Mouse (Mus musculus) midbrain, embryonic 11.5 days (tissue): Measurements from ENCODE around the gene Galnt2. TPM values are rescaled to one million over a fixed set of nuclear protein-coding genes. Genes with fewer than 3 reads are reported as not detected.
A peak's percentile ranks its signal among the peaks of the same experiment; 100 is the strongest.

Source experiments
- ATAC-seq: fragments of 200-750 bp; cut with Nextera tagmentation; 2 replicates; pipeline ENCODE4 v1.8.0; 2017; ENCODE audit warnings: moderate TSS enrichment, moderate library complexity; ENCODE audit not compliant: low FRiP score
- DNase-seq: peaks from one replicate; pipeline ENCODE4 v3.0.0; 2015; ENCODE audit warnings: low spot score; ENCODE audit errors: missing footprints
- H3K27ac ChIP-seq: fragments of 300-500 bp; sonication (generic); 2 replicates; pipeline ENCODE4 v1.5.1; 2014; ENCODE audit warnings: low read depth, low read length
- H3K27me3 ChIP-seq: fragments of 300-500 bp; sonication (generic); 2 replicates; pipeline ENCODE4 v1.6.1; 2014; ENCODE audit warnings: mild to moderate bottlenecking, low read length, moderate library complexity, mixed read lengths; ENCODE audit not compliant: control insufficient read depth, insufficient read depth
- H3K36me3 ChIP-seq: fragments of 300-500 bp; sonication (generic); 2 replicates; pipeline ENCODE4 v1.6.1; 2014; ENCODE audit warnings: mild to moderate bottlenecking, low read length, moderate library complexity, mixed read lengths; ENCODE audit not compliant: control insufficient read depth, insufficient read depth
- H3K4me1 ChIP-seq: fragments of 300-500 bp; sonication (generic); 2 replicates; pipeline ENCODE4 v1.6.1; 2014; ENCODE audit warnings: low read length; ENCODE audit not compliant: control insufficient read depth, insufficient read depth
- H3K4me2 ChIP-seq: fragments of 300-500 bp; sonication (generic); 2 replicates; pipeline ENCODE4 v1.6.1; 2014; ENCODE audit warnings: mild to moderate bottlenecking, moderate library complexity
- H3K4me3 ChIP-seq: fragments of 300-500 bp; sonication (generic); 2 replicates; pipeline ENCODE4 v1.5.1; 2014; ENCODE audit warnings: low read depth, low read length
- H3K9ac ChIP-seq: fragments of 300-500 bp; sonication (generic); 2 replicates; pipeline ENCODE4 v1.6.1; 2014; ENCODE audit warnings: low read length
- H3K9me3 ChIP-seq: fragments of 300-500 bp; sonication (generic); 2 replicates; pipeline ENCODE4 v1.6.1; 2016; ENCODE audit warnings: low read length; ENCODE audit not compliant: control insufficient read depth
- WGBS: fragments of 180-500 bp; shearing (Covaris S2); extraction: QIAGEN DNeasy Blood & Tissue Kit; methylation state at CpG from one replicate; pipeline ENCODE4 v1.1.7; 2014; 5-methylcytosine and 5-hydroxymethylcytosine counted together
- polyA plus RNA-seq: library from polyadenylated mRNA; unstranded; fragments of >200 nt; fragmentation: Nextera tagmentation; extraction: Ambion mirVana; gene quantifications from 2 replicates; pipeline ENCODE4 v1.2.1, GENCODE M21; 2014

Galnt2 gene
- polyA plus RNA-seq, 1 experiment from 2014 or later = 76.6 TPM

DNA sequence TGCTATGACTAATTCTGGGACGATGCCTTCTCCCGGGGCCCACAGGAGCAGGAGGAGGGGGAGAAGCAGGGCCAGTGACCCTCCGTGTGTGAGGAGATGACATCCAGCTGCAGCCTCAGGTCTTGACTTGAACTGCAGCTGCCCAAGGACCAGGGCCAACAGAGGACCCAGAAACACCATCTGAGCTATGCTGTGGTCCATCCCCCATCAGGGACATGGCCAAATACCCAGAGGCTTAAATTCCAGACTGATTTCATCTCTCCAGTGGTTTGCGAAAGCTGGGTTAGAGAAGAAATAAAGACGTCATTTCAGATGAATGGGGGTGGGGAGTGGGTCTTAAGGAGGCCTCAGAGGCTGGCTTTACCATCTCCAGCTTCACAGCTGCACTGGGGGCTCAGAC is 35.0 kb upstream of the Galnt2 start:
- no peaks in the 10 kb centered on the region for H3K4me1 ChIP-seq

DNA sequence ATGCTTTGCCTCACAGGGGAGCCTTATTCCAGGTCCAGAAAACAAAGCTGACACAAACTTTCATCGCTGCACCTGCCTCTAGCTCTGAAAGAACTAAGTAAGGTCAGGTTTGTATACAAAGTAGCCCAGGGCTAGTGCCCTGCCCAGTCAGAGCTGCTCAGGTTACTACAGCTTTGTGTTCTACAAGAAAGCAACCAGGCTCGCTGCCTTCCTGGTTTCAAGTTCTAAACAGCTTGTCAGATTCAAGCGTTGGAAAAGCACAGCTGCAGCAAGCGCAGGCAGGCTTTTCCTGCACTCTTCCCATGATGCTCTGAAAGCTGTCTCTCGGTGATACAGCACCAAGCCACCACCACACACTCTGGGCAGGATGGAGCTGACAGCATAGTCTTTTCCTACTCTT is 34.4 kb upstream of the Galnt2 start:
- Histone ChIP-seq H3K9me3 (no peaks in the 10 kb centered on the region), H3K27me3 (no peaks in the 10 kb centered on the region), H3K27ac (no peak overlapping the region), H3K4me1 (no peaks in the 10 kb centered on the region), H3K4me2 (no peak overlapping the region), H3K36me3 (no peaks in the 10 kb centered on the region), H3K9ac (no peak overlapping the region), H3K4me3 (no peak overlapping the region)
- WGBS = 73% methylated on average over 5 of the region's 5 CpGs
- ATAC-seq (no peak), DNase-seq (no peak)

More for the DNA sequence above, 35.0 kb upstream of the Galnt2 start:
- 76% methylated on average over 5 of the region's 5 CpGs for WGBS
- no peak overlapping the region for H3K27ac ChIP-seq
- H3K4me3 ChIP-seq = no peak overlapping the region
- no peak overlapping the region for H3K4me2 ChIP-seq
- DNase-seq (peak; percentile 68), ATAC-seq (no peak)
- no peaks in the 10 kb centered on the region for H3K9me3 ChIP-seq
- H3K27me3 ChIP-seq = no peaks in the 10 kb centered on the region
- H3K36me3 ChIP-seq = no peaks in the 10 kb centered on the region
- no peak overlapping the region for H3K9ac ChIP-seq

DNA sequence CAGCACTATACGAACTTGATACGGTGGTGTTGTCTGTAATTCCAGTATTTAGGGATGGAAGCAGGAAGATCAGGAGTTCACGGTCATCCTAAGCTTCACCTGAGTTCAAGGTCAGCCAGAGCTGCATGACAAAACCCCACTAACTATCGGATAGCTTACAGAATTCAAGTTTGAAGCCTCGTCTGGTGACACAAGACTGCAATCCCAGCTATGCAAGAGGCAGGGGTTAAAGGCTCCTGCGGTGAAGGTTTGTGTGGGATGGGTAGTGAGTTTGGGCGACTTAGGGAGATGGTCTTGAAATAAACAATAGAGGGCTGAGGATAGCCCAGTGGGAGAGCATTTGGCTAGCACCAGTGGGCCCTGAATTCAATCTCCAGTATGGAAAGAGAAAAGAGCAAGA is 33.0 kb upstream of the Galnt2 start:
- Histone ChIP-seq H3K36me3 (no peaks in the 10 kb centered on the region), H3K4me3 (no peak overlapping the region), H3K9me3 (no peaks in the 10 kb centered on the region), H3K27ac (no peak overlapping the region), H3K9ac (no peak overlapping the region), H3K4me2 (no peak overlapping the region), H3K27me3 (no peaks in the 10 kb centered on the region), H3K4me1 (no peaks in the 10 kb centered on the region)
- WGBS = 76% methylated on average over 7 of the region's 7 CpGs
- DNase-seq (no peak), ATAC-seq (no peak)

DNA sequence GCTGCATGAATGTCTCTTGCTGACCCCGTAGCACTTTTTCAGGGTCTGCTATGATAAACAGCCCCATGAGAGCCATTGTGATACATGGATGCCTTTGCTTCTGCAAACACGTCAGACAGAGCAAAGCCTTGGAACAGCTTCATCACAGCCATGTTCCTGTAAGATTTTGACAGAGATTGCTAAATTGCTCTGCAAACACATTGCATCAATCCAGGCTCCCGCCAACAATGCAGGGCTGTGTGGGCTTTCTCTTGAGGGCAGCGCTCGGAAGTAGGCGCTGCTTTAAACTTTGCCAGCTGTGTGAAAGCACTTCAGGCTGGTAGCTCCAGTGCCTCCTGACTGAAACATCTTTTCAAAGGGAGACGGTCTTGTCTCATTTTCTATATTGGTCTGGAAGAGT is 30.8 kb upstream of the Galnt2 start:
- no peak overlapping the region for H3K27ac ChIP-seq
- H3K4me1 ChIP-seq = peaks cover 5% of the 10 kb centered on the region
- H3K4me3 ChIP-seq = no peak overlapping the region
- ATAC-seq (no peak), DNase-seq (no peak)
- H3K4me2 ChIP-seq = no peak overlapping the region
- 77% methylated on average over 7 of the region's 7 CpGs for WGBS
- no peak overlapping the region for H3K9ac ChIP-seq
- H3K27me3 ChIP-seq = no peaks in the 10 kb centered on the region
- no peaks in the 10 kb centered on the region for H3K36me3 ChIP-seq
- H3K9me3 ChIP-seq = no peaks in the 10 kb centered on the region

DNA sequence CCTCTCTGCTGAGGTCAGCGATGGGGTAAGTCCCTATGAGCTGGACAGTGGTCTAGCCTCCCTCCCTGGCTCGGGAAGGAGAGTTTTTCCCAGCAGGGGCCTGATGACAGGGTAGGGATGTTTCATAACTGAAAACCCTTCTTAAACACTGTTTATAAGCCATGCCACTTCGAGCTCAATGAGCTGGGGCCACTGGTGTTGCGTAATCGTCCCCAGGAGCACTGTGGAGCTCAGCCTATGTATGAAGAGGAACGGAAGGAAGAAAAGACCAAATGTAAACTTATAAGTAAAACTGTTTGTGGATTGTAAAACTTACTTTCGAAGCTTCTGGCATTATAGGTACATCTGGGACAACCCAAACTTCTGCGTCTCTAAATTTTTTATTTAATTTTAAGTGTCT is 29.5 kb upstream of the Galnt2 start:
- Histone ChIP-seq H3K27me3 (no peaks in the 10 kb centered on the region), H3K4me1 (peaks cover 5% of the 10 kb centered on the region), H3K9me3 (no peaks in the 10 kb centered on the region), H3K27ac (no peak overlapping the region), H3K4me3 (no peak overlapping the region), H3K9ac (no peak overlapping the region), H3K4me2 (no peak overlapping the region), H3K36me3 (no peaks in the 10 kb centered on the region)
- no peak for DNase-seq
- WGBS = 87% methylated on average over 8 of the region's 8 CpGs
- no peak for ATAC-seq

DNA sequence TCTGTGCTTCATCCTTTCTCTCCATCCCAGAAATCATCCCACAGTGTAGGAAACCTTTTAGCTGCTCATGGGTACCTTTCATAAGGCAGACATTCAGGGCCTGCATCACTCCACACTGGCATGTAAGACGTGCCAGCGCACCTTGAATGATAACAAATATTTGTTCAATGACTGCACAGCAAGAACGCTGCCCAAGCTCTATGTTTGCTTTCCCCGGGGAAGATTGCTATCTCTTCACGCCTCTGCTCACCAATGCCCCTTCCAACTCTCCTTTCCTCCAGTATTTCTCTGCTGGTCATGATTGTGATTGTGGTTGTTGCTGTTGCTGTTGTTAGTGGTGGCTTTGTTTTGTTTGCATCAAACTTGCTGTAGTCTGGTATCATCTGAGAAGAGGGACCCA is 28.3 kb upstream of the Galnt2 start:
- 83% methylated on average over 5 of the region's 5 CpGs for WGBS

DNA sequence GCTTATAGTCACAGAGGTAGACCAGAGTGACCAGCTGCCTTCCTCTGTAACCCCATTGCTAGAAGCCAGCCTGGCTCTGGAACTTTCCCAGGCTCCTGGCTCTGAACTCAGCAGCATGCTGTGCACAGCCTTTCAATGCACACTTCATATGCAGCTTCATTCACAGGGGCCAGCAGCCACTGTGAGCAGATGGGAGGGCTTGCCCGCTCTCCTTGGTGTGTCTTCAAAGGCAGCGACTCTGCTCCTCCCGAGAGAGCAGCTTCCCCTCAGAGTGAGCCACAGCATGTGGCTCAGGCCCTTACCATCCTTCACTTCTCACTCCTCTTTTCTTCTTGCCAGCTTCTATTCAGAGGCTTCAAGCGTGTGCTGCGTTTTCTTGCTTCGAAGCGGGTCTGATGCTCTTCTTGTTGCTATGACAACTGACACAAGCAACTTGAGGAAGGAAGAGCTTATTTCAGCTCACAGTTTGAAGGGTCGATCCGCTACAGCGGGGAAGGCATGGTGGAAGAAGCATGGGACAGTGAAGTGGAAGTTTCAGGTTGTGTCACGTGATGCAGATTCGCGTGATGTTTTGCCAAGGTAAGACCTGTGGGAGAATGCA is 27.1 kb upstream of the Galnt2 start:
- no peak for DNase-seq
- H3K4me3 ChIP-seq = no peak overlapping the region
- H3K4me2 ChIP-seq = no peak overlapping the region
- H3K9ac ChIP-seq = no peak overlapping the region
- no peaks in the 10 kb centered on the region for H3K36me3 ChIP-seq
- 66% methylated on average over 13 of the region's 13 CpGs for WGBS
- no peaks in the 10 kb centered on the region for H3K27me3 ChIP-seq
- H3K4me1 ChIP-seq = peaks cover 5% of the 10 kb centered on the region
- no peaks in the 10 kb centered on the region for H3K9me3 ChIP-seq
- ATAC-seq = no peak
- H3K27ac ChIP-seq = no peak overlapping the region

More for the DNA sequence above, 28.3 kb upstream of the Galnt2 start:
- H3K36me3 ChIP-seq = no peaks in the 10 kb centered on the region
- no peaks in the 10 kb centered on the region for H3K9me3 ChIP-seq
- ATAC-seq (no peak), DNase-seq (no peak)
- no peak overlapping the region for H3K27ac ChIP-seq
- H3K27me3 ChIP-seq = no peaks in the 10 kb centered on the region
- H3K9ac ChIP-seq = no peak overlapping the region
- H3K4me3 ChIP-seq = no peak overlapping the region
- no peak overlapping the region for H3K4me2 ChIP-seq
- H3K4me1 ChIP-seq = peaks cover 5% of the 10 kb centered on the region

DNA sequence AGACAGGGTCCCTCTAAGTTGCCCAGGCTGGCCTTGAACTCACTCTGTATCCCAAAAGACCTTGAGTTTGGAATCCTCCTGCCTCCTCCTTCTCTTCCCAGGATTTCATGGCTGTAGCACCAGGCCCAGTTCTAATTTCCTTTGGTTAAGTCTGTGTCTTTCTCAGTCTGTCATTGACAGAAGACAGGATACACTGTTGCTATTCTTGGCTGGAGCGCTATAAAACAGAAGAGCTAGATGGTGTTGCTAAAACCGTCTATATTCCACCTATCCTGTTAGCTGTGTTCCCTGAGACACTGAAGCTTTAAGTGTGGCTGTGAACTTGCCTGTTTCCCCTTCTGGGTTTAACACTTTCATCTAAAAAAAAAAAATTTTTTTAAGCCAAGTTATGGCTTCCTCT is 19.0 kb upstream of the Galnt2 start:
- H3K36me3 ChIP-seq = no peaks in the 10 kb centered on the region
- no peak overlapping the region for H3K9ac ChIP-seq
- 70% methylated on average over 2 of the region's 2 CpGs for WGBS
- DNase-seq (no peak), ATAC-seq (no peak)
- H3K4me1 ChIP-seq = no peaks in the 10 kb centered on the region
- H3K9me3 ChIP-seq = no peaks in the 10 kb centered on the region
- H3K4me2 ChIP-seq = no peak overlapping the region
- no peaks in the 10 kb centered on the region for H3K27me3 ChIP-seq
- H3K27ac ChIP-seq = no peak overlapping the region
- no peak overlapping the region for H3K4me3 ChIP-seq

DNA sequence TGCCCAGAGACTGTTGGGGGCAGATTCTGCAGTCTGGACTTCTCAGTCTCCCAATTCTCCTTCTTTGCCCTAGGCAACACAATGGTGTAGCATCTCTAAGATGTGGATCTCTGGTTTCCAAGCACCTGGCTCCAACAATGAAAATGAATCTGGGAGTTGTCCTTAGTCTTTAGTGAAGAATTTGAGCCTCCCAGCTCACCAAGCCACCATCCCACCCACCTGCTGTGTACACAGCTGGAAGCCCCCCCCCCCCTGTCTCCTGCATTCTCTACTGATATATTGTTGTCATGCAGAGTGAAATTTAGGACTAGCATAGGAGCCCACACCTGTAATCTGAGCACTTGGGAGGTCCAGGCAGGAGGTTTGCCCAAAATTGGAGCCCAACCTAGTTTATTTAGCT is 14.2 kb upstream of the Galnt2 start:
- no peak overlapping the region for H3K9ac ChIP-seq
- H3K27ac ChIP-seq = no peak overlapping the region
- H3K27me3 ChIP-seq = no peaks in the 10 kb centered on the region
- ATAC-seq (no peak), DNase-seq (no peak)
- no peaks in the 10 kb centered on the region for H3K9me3 ChIP-seq
- no peaks in the 10 kb centered on the region for H3K36me3 ChIP-seq
- H3K4me1 ChIP-seq = no peaks in the 10 kb centered on the region
- H3K4me3 ChIP-seq = no peak overlapping the region
- no peak overlapping the region for H3K4me2 ChIP-seq

DNA sequence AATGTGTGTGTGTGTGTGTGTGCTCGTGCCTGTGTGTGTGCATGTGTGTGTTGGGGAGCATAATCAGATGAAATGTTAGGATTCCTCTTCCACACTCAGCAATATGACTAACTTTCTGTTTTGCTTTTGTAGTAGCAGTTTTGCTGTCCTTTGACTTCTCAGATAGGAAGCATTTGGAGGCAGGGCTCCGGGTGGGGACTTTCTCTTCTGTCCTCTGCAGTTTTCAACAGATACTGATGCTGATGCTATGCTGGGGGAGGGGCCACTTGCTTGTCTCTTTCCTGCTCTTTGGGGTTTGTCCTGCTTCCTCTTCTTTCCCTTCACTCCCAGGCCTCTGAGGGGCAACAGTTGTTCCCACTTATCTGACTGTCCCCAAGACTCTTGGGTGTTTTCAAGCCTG is 1.3 kb upstream of the Galnt2 start:
- 65% methylated on average over 2 of the region's 2 CpGs for WGBS
- Histone ChIP-seq H3K9ac (no peak overlapping the region), H3K36me3 (no peaks in the 10 kb centered on the region), H3K27me3 (no peaks in the 10 kb centered on the region), H3K4me2 (no peak overlapping the region), H3K4me1 (peaks cover 17% of the 10 kb centered on the region), H3K9me3 (no peaks in the 10 kb centered on the region), H3K4me3 (no peak overlapping the region), H3K27ac (no peak overlapping the region)
- DNase-seq (no peak), ATAC-seq (no peak)
